Mouse (Mus musculus) hindbrain, embryonic 12.5 days (tissue): ENCODE results near the gene Ankrd50. TPM values are rescaled to one million over a fixed set of nuclear protein-coding genes. Genes with fewer than 3 reads are reported as not detected.

ENCODE experiments used
- ATAC-seq: fragments of 200-750 bp; cut with Nextera tagmentation; 2 replicates; pipeline ENCODE4 v1.8.0; 2017; ENCODE audit warnings: moderate TSS enrichment; ENCODE audit not compliant: low FRiP score
- H3K27ac ChIP-seq: fragments of 300-500 bp; sonication (generic); 2 replicates; pipeline ENCODE4 v1.5.1; 2016; ENCODE audit warnings: mild to moderate bottlenecking
- H3K27me3 ChIP-seq: fragments of 300-500 bp; sonication (generic); 2 replicates; pipeline ENCODE4 v1.6.1; 2016; ENCODE audit warnings: mild to moderate bottlenecking
- H3K36me3 ChIP-seq: fragments of 300-500 bp; sonication (generic); 2 replicates; pipeline ENCODE4 v1.6.1; 2016; ENCODE audit warnings: mild to moderate bottlenecking
- H3K4me1 ChIP-seq: fragments of 300-500 bp; sonication (generic); 2 replicates; pipeline ENCODE4 v1.6.1; 2016
- H3K4me2 ChIP-seq: fragments of 300-500 bp; sonication (generic); replicated peaks from 2 replicates; pipeline ENCODE4 v1.6.1; 2016; ENCODE audit warnings: mild to moderate bottlenecking
- H3K4me3 ChIP-seq: fragments of 300-500 bp; sonication (generic); 2 replicates; pipeline ENCODE4 v1.5.1; 2016; ENCODE audit warnings: mild to moderate bottlenecking
- H3K9ac ChIP-seq: fragments of 300-500 bp; sonication (generic); 2 replicates; pipeline ENCODE4 v1.6.1; 2016; ENCODE audit warnings: mild to moderate bottlenecking, moderate library complexity
- H3K9me3 ChIP-seq: fragments of 300-500 bp; sonication (generic); replicated peaks from 2 replicates; pipeline ENCODE4 v1.6.1; 2016; ENCODE audit warnings: mild to moderate bottlenecking
- WGBS: fragments of 180-500 bp; shearing (Covaris S2); methylation state at CpG from one replicate; pipeline ENCODE4 v1.1.7; 2016; 5-methylcytosine and 5-hydroxymethylcytosine counted together
- polyA plus RNA-seq: library from polyadenylated mRNA; unstranded; fragments of >200 nt; fragmentation: Nextera tagmentation; extraction: Ambion mirVana; gene quantifications from 2 replicates; pipeline ENCODE4 v1.2.1, GENCODE M21; 2016

Ankrd50 gene
- polyA plus RNA-seq, 1 experiment from 2014 or later: 46.4 TPM

GRCm38 (mm10) chr3:38490720-38491119 lies 6.1 kb upstream of the Ankrd50 start:
- Histone ChIP-seq H3K27ac (no peak overlapping the region), H3K9me3 (no peaks in the 10 kb centered on the region), H3K4me2 (no peak overlapping the region), H3K36me3 (no peaks in the 10 kb centered on the region), H3K4me1 (no peaks in the 10 kb centered on the region), H3K27me3 (no peaks in the 10 kb centered on the region), H3K9ac (no peak overlapping the region), H3K4me3 (no peak overlapping the region)
- ATAC-seq: no peak
- WGBS: 87% methylated on average over 2 of the region's 2 CpGs

DNA sequence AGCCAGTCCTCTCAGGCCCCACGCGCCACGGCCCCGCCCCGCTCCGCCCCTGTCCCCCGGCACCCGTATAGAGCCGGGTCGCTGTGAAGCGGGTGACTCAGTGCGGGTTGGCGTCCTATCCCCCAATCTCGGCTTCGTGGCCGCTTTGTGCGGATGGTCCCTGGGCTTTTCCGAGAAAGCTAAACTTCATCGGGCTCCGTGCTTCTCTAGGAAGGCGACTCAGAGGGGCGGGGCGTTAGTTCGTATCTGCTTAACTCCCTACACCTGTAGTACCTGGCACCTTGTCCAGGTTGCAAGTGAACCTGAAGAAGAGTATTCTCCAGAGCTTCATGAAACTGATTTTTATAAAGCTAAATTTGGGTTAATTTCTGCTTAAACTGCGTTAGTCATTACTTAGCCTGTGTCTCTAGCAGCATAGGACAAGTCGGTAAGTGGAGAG lies 482 bp upstream of the Ankrd50 start:
- no peak; the same call in 1 of the 2 replicates for ATAC-seq

DNA sequence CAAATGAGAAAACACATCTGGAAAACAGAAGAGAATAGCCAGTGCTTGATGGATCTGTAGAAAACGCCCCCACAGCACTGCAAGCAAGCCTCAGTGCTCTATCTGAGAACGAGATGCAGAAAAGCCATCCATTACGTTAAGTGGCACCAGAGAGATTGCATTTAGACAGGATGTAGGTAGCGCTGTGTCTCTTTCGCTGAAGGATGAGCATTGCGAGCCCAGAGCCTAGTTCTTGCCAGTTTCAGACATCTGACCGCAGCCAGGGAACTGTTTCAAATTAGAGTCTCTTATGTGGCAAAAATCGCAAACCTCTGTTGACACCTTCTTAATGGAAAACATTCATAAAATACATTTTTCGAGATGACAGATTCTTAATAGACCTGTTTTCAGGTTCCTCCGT lies 1.1 kb downstream of the Ankrd50 start:
- Histone ChIP-seq H3K4me2 (peak overlapping the region; percentile 85), H3K27ac (peak overlapping the region; percentile 97), H3K4me1 (peaks cover 43% of the 10 kb centered on the region), H3K9me3 (no peaks in the 10 kb centered on the region), H3K4me3 (peak overlapping the region; percentile 80), H3K36me3 (peaks cover 13% of the 10 kb centered on the region), H3K27me3 (no peaks in the 10 kb centered on the region), H3K9ac (peak overlapping the region; percentile 93)
- ATAC-seq: no peak
- WGBS: 14% methylated on average over 10 of the region's 10 CpGs

More for the DNA sequence above, 482 bp upstream of the Ankrd50 start:
- 0 out of 2 replicates have a peak, but pooled peaks cover 6% of the 10 kb centered on the region for H3K36me3 ChIP-seq
- H3K9ac ChIP-seq: 0 out of 2 replicates have a peak overlapping the region, but pooled peaks have one; percentile 44
- H3K4me1 ChIP-seq: peaks cover 30% of the 10 kb centered on the region
- H3K27me3 ChIP-seq: no peaks in the 10 kb centered on the region
- H3K4me3 ChIP-seq: peak overlapping the region; percentile 80
- H3K4me2 ChIP-seq: peak overlapping the region; percentile 85
- H3K27ac ChIP-seq: peak overlapping the region; percentile 97
- no peaks in the 10 kb centered on the region for H3K9me3 ChIP-seq
- WGBS: 3% methylated on average over 26 of the region's 26 CpGs

- Histone ChIP-seq H3K9me3 (no peaks in the 10 kb centered on the region), H3K4me2 (peak overlapping the region; percentile 85), H3K27ac (peak overlapping the region; percentile 97; the same call in 1 of the 2 replicates)
Measured at GRCm38 (mm10) chr3:38482749-38483148, 1.9 kb downstream of the Ankrd50 start.

GRCm38 (mm10) chr3:38481106-38481505 lies 3.5 kb downstream of the Ankrd50 start:
- H3K4me3 ChIP-seq: peak overlapping the region; percentile 27
- H3K9ac ChIP-seq: peak overlapping the region; percentile 27; the same call in 1 of the 2 replicates
- 72% methylated on average over 1 of the region's 1 CpGs for WGBS
- H3K4me2 ChIP-seq: peak overlapping the region; percentile 85
- peaks cover 18% of the 10 kb centered on the region for H3K36me3 ChIP-seq
- peaks cover 59% of the 10 kb centered on the region for H3K4me1 ChIP-seq
- H3K27ac ChIP-seq: no peak overlapping the region
- H3K9me3 ChIP-seq: no peaks in the 10 kb centered on the region
- ATAC-seq: no peak
- H3K27me3 ChIP-seq: no peaks in the 10 kb centered on the region

More at GRCm38 (mm10) chr3:38482749-38483148, 1.9 kb downstream of the Ankrd50 start:
- peak overlapping the region; percentile 80 for H3K4me3 ChIP-seq
- peak overlapping the region; percentile 93 for H3K9ac ChIP-seq
- H3K4me1 ChIP-seq: peaks cover 49% of the 10 kb centered on the region
- peaks cover 18% of the 10 kb centered on the region for H3K36me3 ChIP-seq
- H3K27me3 ChIP-seq: no peaks in the 10 kb centered on the region
- 20% methylated on average over 11 of the region's 11 CpGs for WGBS
- no peak for ATAC-seq

GRCm38 (mm10) chr3:38477936-38478335 lies 6.7 kb downstream of the Ankrd50 start:
- H3K9me3 ChIP-seq: no peaks in the 10 kb centered on the region
- H3K27me3 ChIP-seq: no peaks in the 10 kb centered on the region
- no peak for ATAC-seq
- peak overlapping the region; percentile 13; the same call in 1 of the 2 replicates for H3K4me2 ChIP-seq
- H3K4me3 ChIP-seq: no peak overlapping the region
- H3K4me1 ChIP-seq: peaks cover 73% of the 10 kb centered on the region
- H3K9ac ChIP-seq: no peak overlapping the region
- H3K36me3 ChIP-seq: peaks cover 18% of the 10 kb centered on the region
- 75% methylated on average over 1 of the region's 1 CpGs for whole genome bisulfite sequencing
- no peak overlapping the region for H3K27ac ChIP-seq

GRCm38 (mm10) chr3:38475587-38475986 lies 9.1 kb downstream of the Ankrd50 start:
- Histone ChIP-seq H3K9me3 (no peaks in the 10 kb centered on the region), H3K9ac (no peak overlapping the region), H3K36me3 (peaks cover 12% of the 10 kb centered on the region), H3K4me1 (peaks cover 58% of the 10 kb centered on the region), H3K4me2 (no peak overlapping the region), H3K27ac (no peak overlapping the region), H3K27me3 (no peaks in the 10 kb centered on the region), H3K4me3 (no peak overlapping the region)
- no peak for ATAC-seq
- WGBS: 52% methylated on average over 6 of the region's 6 CpGs

- no peaks in the 10 kb centered on the region for H3K9me3 ChIP-seq
- 95% methylated on average over 4 of the region's 4 CpGs for WGBS
- H3K27ac ChIP-seq: no peak overlapping the region
- peaks cover 42% of the 10 kb centered on the region for H3K4me1 ChIP-seq
- no peak overlapping the region for H3K9ac ChIP-seq
- ATAC-seq: no peak
- H3K27me3 ChIP-seq: no peaks in the 10 kb centered on the region
- H3K4me3 ChIP-seq: no peak overlapping the region
- no peak overlapping the region for H3K4me2 ChIP-seq
- peaks cover under 1% of the 10 kb centered on the region; the same call in 1 of the 2 replicates for H3K36me3 ChIP-seq
Measured at GRCm38 (mm10) chr3:38473138-38473537, 11.5 kb downstream of the Ankrd50 start.

DNA sequence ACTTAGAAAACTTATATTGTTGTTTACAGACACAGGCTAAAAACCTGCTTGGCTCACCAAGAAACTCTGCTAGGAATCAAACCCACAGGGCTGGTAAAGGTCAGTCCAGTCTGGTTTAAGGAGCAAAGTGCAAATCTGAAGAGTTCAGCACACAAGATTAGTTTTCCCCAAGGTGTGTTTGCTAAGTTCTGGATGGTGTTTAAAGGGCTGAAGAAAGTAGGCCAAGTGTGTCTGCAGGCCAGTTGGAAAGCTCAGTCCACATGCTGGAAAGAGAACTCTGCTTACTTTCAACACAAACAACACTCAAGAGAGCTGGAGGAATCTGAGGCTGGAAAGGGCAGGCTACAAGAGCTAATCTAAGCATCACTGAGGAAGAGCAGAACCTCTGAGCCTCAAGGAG lies 13.1 kb downstream of the Ankrd50 start:
- Histone ChIP-seq H3K36me3 (no peaks in the 10 kb centered on the region), H3K9me3 (no peaks in the 10 kb centered on the region), H3K4me1 (peaks cover 39% of the 10 kb centered on the region), H3K27ac (no peak overlapping the region), H3K4me2 (no peak overlapping the region), H3K9ac (no peak overlapping the region), H3K27me3 (no peaks in the 10 kb centered on the region), H3K4me3 (no peak overlapping the region)
- ATAC-seq: no peak

DNA sequence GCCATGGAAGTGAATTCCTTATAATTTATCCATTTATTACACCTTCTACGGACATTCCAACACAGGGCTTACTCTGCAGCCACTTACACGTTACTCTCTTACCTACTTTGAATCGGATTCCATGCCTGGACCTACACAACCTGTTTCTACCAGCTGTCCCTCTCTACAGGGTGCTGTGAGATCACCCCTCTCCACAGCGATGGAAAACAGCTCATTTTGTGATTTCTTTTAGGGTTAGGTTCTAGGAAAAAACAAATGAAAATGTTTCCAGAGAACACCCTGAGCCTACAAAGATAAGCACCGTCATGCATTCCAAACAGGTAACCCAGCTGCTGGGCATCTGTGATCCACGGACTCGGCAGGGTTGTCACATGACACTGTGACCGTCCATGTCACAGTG lies 16.5 kb downstream of the Ankrd50 start:
- no peak overlapping the region for H3K27ac ChIP-seq
- no peak overlapping the region for H3K9ac ChIP-seq
- ATAC-seq: no peak
- H3K4me1 ChIP-seq: peaks cover 14% of the 10 kb centered on the region
- H3K4me3 ChIP-seq: no peak overlapping the region
- peaks cover 3% of the 10 kb centered on the region for H3K36me3 ChIP-seq
- no peaks in the 10 kb centered on the region for H3K9me3 ChIP-seq
- no peaks in the 10 kb centered on the region for H3K27me3 ChIP-seq
- 86% methylated on average over 8 of the region's 8 CpGs for WGBS
- no peak overlapping the region for H3K4me2 ChIP-seq

DNA sequence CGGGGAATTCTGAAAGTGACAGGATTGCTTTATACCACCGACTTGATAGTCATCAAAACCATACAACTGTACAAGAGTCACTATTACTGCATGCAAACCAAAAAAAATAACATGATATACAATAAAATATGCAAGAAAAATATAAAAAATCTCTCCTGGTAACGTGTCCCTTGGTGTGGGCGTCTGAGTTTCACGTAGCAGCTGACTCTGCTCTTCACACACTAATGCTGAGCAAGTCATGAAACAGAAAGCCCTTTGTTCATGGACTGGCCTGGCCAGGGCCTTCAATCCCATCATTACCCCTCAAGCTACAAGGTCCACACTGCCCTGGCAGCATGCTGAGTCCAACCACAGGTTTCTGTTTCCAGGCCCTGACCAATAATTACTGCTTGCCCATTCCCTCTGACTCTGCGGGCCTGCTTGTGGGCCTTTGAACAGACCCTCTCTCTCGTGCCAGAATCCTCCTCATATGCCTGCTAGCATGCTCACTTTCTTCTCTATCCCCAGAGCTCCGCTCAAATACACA lies 17.7 kb downstream of the Ankrd50 start:
- peaks cover 14% of the 10 kb centered on the region for H3K4me1 ChIP-seq
- no peaks in the 10 kb centered on the region for H3K9me3 ChIP-seq
- 78% methylated on average over 8 of the region's 8 CpGs for WGBS
- no peaks in the 10 kb centered on the region for H3K27me3 ChIP-seq
- ATAC-seq: no peak
- H3K36me3 ChIP-seq: peaks cover 15% of the 10 kb centered on the region
- H3K4me3 ChIP-seq: no peak overlapping the region
- no peak overlapping the region for H3K4me2 ChIP-seq
- H3K27ac ChIP-seq: no peak overlapping the region
- no peak overlapping the region for H3K9ac ChIP-seq

GRCm38 (mm10) chr3:38466139-38466538 lies 18.5 kb downstream of the Ankrd50 start:
- 95% methylated on average over 5 of the region's 5 CpGs for WGBS
- Histone ChIP-seq H3K9ac (no peak overlapping the region), H3K27me3 (no peaks in the 10 kb centered on the region), H3K27ac (no peak overlapping the region), H3K9me3 (no peaks in the 10 kb centered on the region), H3K4me1 (peaks cover 9% of the 10 kb centered on the region), H3K36me3 (peaks cover 23% of the 10 kb centered on the region), H3K4me3 (no peak overlapping the region), H3K4me2 (no peak overlapping the region)
- no peak for ATAC-seq

DNA sequence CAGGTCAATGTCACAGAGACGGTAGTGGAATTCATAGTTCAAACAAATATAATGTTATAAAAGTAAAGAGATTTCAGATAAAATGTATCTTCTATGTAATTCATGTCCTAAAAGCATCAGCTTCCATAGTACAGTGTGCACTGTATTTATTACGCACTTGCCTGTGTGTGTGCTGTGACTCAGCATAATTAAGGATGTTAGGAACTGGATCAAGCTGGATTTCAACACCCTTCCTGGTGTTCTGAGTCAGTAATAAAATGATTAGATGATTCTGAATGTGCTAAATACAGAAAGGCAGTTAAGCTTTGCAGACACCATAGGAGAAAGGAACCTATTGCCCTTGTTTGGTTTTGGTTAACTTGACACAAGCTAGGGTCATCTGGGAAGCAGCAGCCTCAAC lies 21.5 kb downstream of the Ankrd50 start:
- H3K4me1 ChIP-seq: peaks cover 4% of the 10 kb centered on the region
- H3K4me3 ChIP-seq: no peak overlapping the region
- H3K4me2 ChIP-seq: no peak overlapping the region
- H3K27me3 ChIP-seq: no peaks in the 10 kb centered on the region
- peaks cover 43% of the 10 kb centered on the region for H3K36me3 ChIP-seq
- WGBS: 95% methylated on average over 2 of the region's 2 CpGs
- H3K27ac ChIP-seq: no peak overlapping the region
- H3K9ac ChIP-seq: no peak overlapping the region
- no peaks in the 10 kb centered on the region for H3K9me3 ChIP-seq
- no peak for ATAC-seq
